Mouse (Mus musculus) testis, adult 2 months (tissue): Measurements from ENCODE around the gene Epx. TPM values are rescaled to one million over a fixed set of nuclear protein-coding genes. Genes with fewer than 3 reads are reported as not detected.
"Not testable (repeated sequence)": the region's sequence is repeated elsewhere in the genome, so short reads cannot be mapped to it uniquely, and the experiment has no call there.

Experiments used
- H3K27ac ChIP-seq: fragments of 200-500 bp; 2 replicates; pipeline ENCODE4 v1.5.1; 2012; ENCODE audit warnings: low read depth, low read length; ENCODE audit not compliant: control insufficient read depth, insufficient read depth
- H3K27me3 ChIP-seq: fragments of 200-500 bp; 2 replicates; pipeline ENCODE4 v1.6.1; 2012; ENCODE audit warnings: mild to moderate bottlenecking, low read length, moderate library complexity; ENCODE audit not compliant: control insufficient read depth, insufficient read depth
- H3K36me3 ChIP-seq: fragments of 200-500 bp; 2 replicates; pipeline ENCODE4 v1.6.1; 2012; ENCODE audit warnings: mild to moderate bottlenecking, low read length; ENCODE audit not compliant: control insufficient read depth, insufficient read depth
- H3K4me1 ChIP-seq: fragments of 200-500 bp; 2 replicates; pipeline ENCODE4 v1.6.1; 2012; ENCODE audit warnings: low read length; ENCODE audit not compliant: control insufficient read depth, insufficient read depth
- H3K4me3 ChIP-seq: fragments of 200-500 bp; 2 replicates; pipeline ENCODE4 v1.5.1; 2012; ENCODE audit warnings: low read depth, mild to moderate bottlenecking, low read length, moderate library complexity, mixed read lengths; ENCODE audit not compliant: control insufficient read depth
- CTCF ChIP-seq: fragments of 200-500 bp; IDR thresholded peaks from 2 replicates; pipeline ENCODE4 v1.5.1; 2012; ENCODE audit warnings: low read depth, mild to moderate bottlenecking, inconsistent platforms, low read length, moderate library complexity; ENCODE audit not compliant: control insufficient read depth, insufficient read depth, insufficient replicate concordance
- POLR2A ChIP-seq: fragments of 200-500 bp; IDR thresholded peaks from 2 replicates; pipeline ENCODE4 v1.6.1; 2012; ENCODE audit warnings: low read depth, mild to moderate bottlenecking, inconsistent platforms, low read length, moderate library complexity; ENCODE audit not compliant: control insufficient read depth
- polyA plus RNA-seq: library from polyadenylated mRNA; depleted of rRNA; stranded (reverse); fragments of >200 nt; gene quantifications from 2 replicates; pipeline ENCODE4 v1.2.3, GENCODE M21; 2012

The Epx gene
- polyA plus RNA-seq, 1 experiment: not detected

- no peaks in the 10 kb centered on the region for H3K4me1 ChIP-seq
- TF ChIP-seq CTCF (no peak), POLR2A (no peak)
- no peak overlapping the region for H3K4me3 ChIP-seq
- no peaks in the 10 kb centered on the region for H3K27me3 ChIP-seq
- H3K27ac ChIP-seq: no peak overlapping the region
- H3K36me3 ChIP-seq: no peaks in the 10 kb centered on the region
Measured at GRCm38 (mm10) chr11:87883493-87883892, 8.2 kb upstream of the Epx start.

- Histone ChIP-seq H3K4me3 (no peak overlapping the region), H3K27me3 (no peaks in the 10 kb centered on the region), H3K4me1 (no peaks in the 10 kb centered on the region), H3K36me3 (no peaks in the 10 kb centered on the region), H3K27ac (no peak overlapping the region)
- TF ChIP-seq CTCF (no peak), POLR2A (no peak)
Measured at GRCm38 (mm10) chr11:87881714-87882113, 6.4 kb upstream of the Epx start.

DNA sequence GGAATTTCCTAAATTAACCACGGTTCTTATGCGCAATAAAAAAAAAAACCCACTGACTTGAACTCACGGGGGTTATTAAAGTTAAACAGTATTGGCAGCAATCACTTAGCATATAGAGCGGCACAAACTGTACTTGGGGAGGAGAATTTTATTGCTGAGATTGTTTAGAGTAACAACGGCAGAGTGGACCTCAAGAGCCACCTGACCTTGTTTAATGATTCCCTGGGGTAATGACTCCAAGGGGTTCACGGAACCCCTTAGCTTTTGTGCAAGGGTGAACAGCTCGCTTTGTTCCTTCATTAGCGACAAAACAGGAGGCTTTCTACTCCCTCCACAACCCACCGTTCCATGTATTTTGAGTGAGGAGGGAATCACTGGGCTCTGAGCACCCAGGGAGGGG, 4.5 kb upstream of the Epx start:
- Histone ChIP-seq H3K27ac (no peak overlapping the region), H3K4me1 (no peaks in the 10 kb centered on the region), H3K27me3 (no peaks in the 10 kb centered on the region), H3K36me3 (no peaks in the 10 kb centered on the region), H3K4me3 (no peak overlapping the region)
- TF ChIP-seq CTCF (no peak), POLR2A (no peak)

- H3K36me3 ChIP-seq: no peaks in the 10 kb centered on the region
- TF ChIP-seq CTCF (no peak), POLR2A (no peak)
- no peak overlapping the region for H3K27ac ChIP-seq
- H3K27me3 ChIP-seq: no peaks in the 10 kb centered on the region
- no peak overlapping the region for H3K4me3 ChIP-seq
- H3K4me1 ChIP-seq: peaks cover 4% of the 10 kb centered on the region
Measured at GRCm38 (mm10) chr11:87871766-87872165, 3.6 kb downstream of the Epx start.

- Histone ChIP-seq H3K4me3 (no peak overlapping the region), H3K36me3 (no peaks in the 10 kb centered on the region), H3K27me3 (no peaks in the 10 kb centered on the region), H3K27ac (no peak overlapping the region), H3K4me1 (peaks cover 4% of the 10 kb centered on the region)
- no peak for TF ChIP-seq POLR2A
Measured at GRCm38 (mm10) chr11:87870096-87870495, 5.2 kb downstream of the Epx start.

DNA sequence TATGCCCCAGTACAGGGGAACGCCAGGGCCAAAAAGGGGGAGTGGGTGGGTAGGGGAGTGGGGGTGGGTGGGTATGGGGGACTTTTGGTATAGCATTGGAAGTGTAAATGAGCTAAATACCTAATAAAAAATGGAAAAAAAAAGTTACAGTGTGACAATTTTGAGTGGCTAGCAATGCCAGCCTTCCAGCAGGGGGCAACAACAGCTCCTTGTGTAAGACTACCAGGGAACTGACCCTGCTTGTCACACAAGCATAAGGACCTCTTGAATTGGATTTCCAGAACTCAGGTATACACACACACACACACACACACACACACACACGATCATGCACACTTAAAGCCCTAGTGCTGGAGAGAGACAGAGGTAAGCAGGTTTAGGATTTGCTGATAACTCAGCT, 8.4 kb downstream of the Epx start:
- not testable (repeated sequence) for H3K4me3 ChIP-seq, H3K27me3 ChIP-seq, H3K36me3 ChIP-seq, H3K27ac ChIP-seq, H3K4me1 ChIP-seq

DNA sequence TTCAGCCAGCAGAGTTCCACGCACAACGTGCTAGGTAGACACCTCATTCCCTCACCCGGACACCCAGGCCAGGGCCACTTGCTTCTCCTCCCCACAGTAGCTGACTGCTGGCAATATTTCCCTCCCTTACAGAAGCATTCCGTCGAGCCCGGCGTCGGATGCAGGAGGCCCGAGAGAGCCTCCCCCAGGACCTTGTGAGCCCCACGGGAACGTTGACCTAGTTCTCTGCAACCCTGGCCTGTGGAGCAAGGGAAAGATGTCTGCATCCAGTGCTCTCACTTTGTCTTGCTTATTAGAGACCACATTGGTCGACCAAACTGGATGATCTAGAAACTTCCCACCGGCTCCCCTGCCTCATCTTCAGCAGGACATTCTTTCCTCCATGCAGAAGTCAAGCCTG, 12.5 kb downstream of the Epx start:
- Histone ChIP-seq H3K27ac (no peak overlapping the region), H3K4me3 (no peak overlapping the region; the same call in 1 of the 2 replicates), H3K4me1 (no peaks in the 10 kb centered on the region), H3K27me3 (no peaks in the 10 kb centered on the region), H3K36me3 (peaks cover 3% of the 10 kb centered on the region; the same call in 1 of the 2 replicates)
- no peak for TF ChIP-seq CTCF
- TF ChIP-seq POLR2A: no peak

DNA sequence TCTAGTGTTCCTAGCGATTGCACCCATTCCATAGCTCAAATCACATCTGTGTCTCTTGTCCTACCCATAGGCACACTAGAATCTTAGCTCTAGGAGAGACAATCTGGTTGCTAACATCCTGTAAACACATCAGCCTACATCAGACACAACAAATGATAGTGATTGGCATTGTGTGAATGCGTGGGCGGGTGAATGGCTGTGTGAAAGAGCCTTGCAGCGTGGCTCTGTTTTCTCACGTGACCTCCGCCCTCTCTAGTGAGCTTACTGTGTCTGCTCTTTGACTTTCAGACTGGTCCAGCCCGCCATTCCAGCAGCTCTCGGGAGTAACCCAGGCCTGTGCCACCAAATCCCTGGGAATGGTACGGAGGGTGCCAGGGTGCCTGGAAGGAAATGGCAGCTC, 14.9 kb downstream of the Epx start:
- H3K27ac ChIP-seq: no peak overlapping the region
- H3K27me3 ChIP-seq: no peaks in the 10 kb centered on the region
- H3K36me3 ChIP-seq: peaks cover 8% of the 10 kb centered on the region
- no peak overlapping the region for H3K4me3 ChIP-seq
- TF ChIP-seq POLR2A: no peak
- TF ChIP-seq CTCF: no peak
- no peaks in the 10 kb centered on the region for H3K4me1 ChIP-seq
